Mouse (Mus musculus) forebrain, embryonic 14.5 days (tissue): ENCODE measurements at regions not wholly inside any gene's neighbourhood (a gene's known extent, or its start where the extent isn't known, plus 50 kb on each side); places are given as distances from the start of the nearest gene placed in this dataset.

ENCODE experiments used
- ATAC-seq: fragments of 200-750 bp; cut with Nextera tagmentation; 2 replicates; pipeline ENCODE4 v1.8.0; 2017; ENCODE audit warnings: mild to moderate bottlenecking, moderate library complexity
- DNase-seq: peaks from one replicate; pipeline ENCODE4 v3.0.0-alpha.2; 2015; ENCODE audit warnings: low spot score
- H3K27ac ChIP-seq: fragments of 300-500 bp; sonication (generic); 2 replicates; pipeline ENCODE4 v1.5.1; 2014; ENCODE audit warnings: low read depth, mild to moderate bottlenecking, control low read depth, low read length, moderate library complexity
- H3K27me3 ChIP-seq: fragments of 300-500 bp; sonication (generic); replicated peaks from 2 replicates; pipeline ENCODE4 v1.6.1; 2014; ENCODE audit warnings: low read length, control low read depth, mixed read lengths; ENCODE audit not compliant: control insufficient read depth, insufficient read depth
- H3K36me3 ChIP-seq: fragments of 300-500 bp; sonication (generic); 2 replicates; pipeline ENCODE4 v1.6.1; 2014; ENCODE audit warnings: low read length, control low read depth; ENCODE audit not compliant: control insufficient read depth, insufficient read depth
- H3K4me1 ChIP-seq: fragments of 300-500 bp; sonication (generic); 2 replicates; pipeline ENCODE4 v1.6.1; 2014; ENCODE audit warnings: antibody characterized with exemption, low read length, control low read depth; ENCODE audit not compliant: control insufficient read depth, insufficient read depth
- H3K4me2 ChIP-seq: fragments of 300-500 bp; sonication (generic); 2 replicates; pipeline ENCODE4 v1.6.1; 2014; ENCODE audit warnings: mild to moderate bottlenecking, control low read depth, low read length
- H3K4me3 ChIP-seq: fragments of 300-500 bp; sonication (generic); 2 replicates; pipeline ENCODE4 v1.5.1; 2014; ENCODE audit warnings: low read depth, low read length, control low read depth
- H3K9ac ChIP-seq: fragments of 300-500 bp; sonication (generic); 2 replicates; pipeline ENCODE4 v1.6.1; 2014; ENCODE audit warnings: mild to moderate bottlenecking, low read length, control low read depth, moderate library complexity
- H3K9me3 ChIP-seq: fragments of 300-500 bp; sonication (generic); replicated peaks from 2 replicates; pipeline ENCODE4 v1.6.1; 2016; ENCODE audit warnings: low read length, control low read depth, mixed read lengths; ENCODE audit not compliant: control insufficient read depth
- WGBS: fragments of 180-500 bp; shearing (Covaris S2); extraction: QIAGEN DNeasy Blood & Tissue Kit; methylation state at CpG from one replicate; pipeline ENCODE4 v1.1.7; 2014; 5-methylcytosine and 5-hydroxymethylcytosine counted together

GRCm38 (mm10) chr1:80874140-80874849 is 116.0 kb upstream of the Dock10 start:
- Histone ChIP-seq H3K9me3 (no peaks in the 10 kb centered on the region), H3K4me2 (no peak overlapping the region), H3K27me3 (no peaks in the 10 kb centered on the region), H3K4me1 (no peaks in the 10 kb centered on the region), H3K36me3 (no peaks in the 10 kb centered on the region), H3K4me3 (no peak overlapping the region), H3K9ac (no peak overlapping the region), H3K27ac (no peak overlapping the region)
- WGBS, result 89% methylated on average over 4 of the region's 4 CpGs
- DNase-seq, result no peak
- no peak for ATAC-seq

- 67% methylated on average over 2 of the region's 2 CpGs for WGBS
- no peak for DNase-seq
Observed at GRCm38 (mm10) chr1:80873596-80873995, 115.3 kb upstream of the Dock10 start.

GRCm38 (mm10) chr1:80868805-80869204 is 110.5 kb upstream of the Dock10 start:
- no peaks in the 10 kb centered on the region for H3K36me3 ChIP-seq
- DNase-seq (no peak), ATAC-seq (no peak)
- no peak overlapping the region for H3K4me3 ChIP-seq
- H3K4me1 ChIP-seq, result no peaks in the 10 kb centered on the region
- H3K9me3 ChIP-seq, result no peaks in the 10 kb centered on the region
- no peak overlapping the region for H3K4me2 ChIP-seq
- no peaks in the 10 kb centered on the region for H3K27me3 ChIP-seq
- H3K27ac ChIP-seq, result no peak overlapping the region
- no peak overlapping the region for H3K9ac ChIP-seq

More at GRCm38 (mm10) chr1:80873596-80873995, 115.3 kb upstream of the Dock10 start:
- Histone ChIP-seq H3K4me3 (no peak overlapping the region), H3K9me3 (no peaks in the 10 kb centered on the region), H3K4me1 (no peaks in the 10 kb centered on the region), H3K4me2 (no peak overlapping the region), H3K36me3 (no peaks in the 10 kb centered on the region), H3K27ac (no peak overlapping the region), H3K27me3 (no peaks in the 10 kb centered on the region), H3K9ac (no peak overlapping the region)
- ATAC-seq, result no peak

- H3K9me3 ChIP-seq, result no peaks in the 10 kb centered on the region
Observed at GRCm38 (mm10) chr1:80856981-80857380, 98.7 kb upstream of the Dock10 start.

GRCm38 (mm10) chr1:80854945-80855656 is 96.8 kb upstream of the Dock10 start:
- DNase-seq (no peak), ATAC-seq (no peak)
- WGBS, result 56% methylated on average over 2 of the region's 2 CpGs
- H3K9me3 ChIP-seq, result no peaks in the 10 kb centered on the region
- H3K4me2 ChIP-seq, result no peak overlapping the region
- H3K36me3 ChIP-seq, result no peaks in the 10 kb centered on the region
- H3K4me3 ChIP-seq, result no peak overlapping the region
- H3K4me1 ChIP-seq, result peaks cover 8% of the 10 kb centered on the region
- H3K9ac ChIP-seq, result no peak overlapping the region
- no peak overlapping the region for H3K27ac ChIP-seq
- H3K27me3 ChIP-seq, result no peaks in the 10 kb centered on the region

More at GRCm38 (mm10) chr1:80856981-80857380, 98.7 kb upstream of the Dock10 start:
- H3K4me3 ChIP-seq, result no peak overlapping the region
- H3K4me1 ChIP-seq, result peaks cover 8% of the 10 kb centered on the region
- H3K27me3 ChIP-seq, result no peaks in the 10 kb centered on the region
- 74% methylated on average over 2 of the region's 2 CpGs for WGBS
- H3K27ac ChIP-seq, result no peak overlapping the region
- ATAC-seq (no peak), DNase-seq (no peak)
- H3K4me2 ChIP-seq, result no peak overlapping the region
- H3K36me3 ChIP-seq, result no peaks in the 10 kb centered on the region
- no peak overlapping the region for H3K9ac ChIP-seq

GRCm38 (mm10) chr1:80854289-80854701 is 96.0 kb upstream of the Dock10 start:
- WGBS, result 20% methylated on average over 7 of the region's 7 CpGs
- H3K4me2 ChIP-seq, result peak overlapping the region; percentile 21; the same call in 1 of the 2 replicates

GRCm38 (mm10) chr1:80852761-80853160 is 94.4 kb upstream of the Dock10 start:
- peaks cover 8% of the 10 kb centered on the region for H3K4me1 ChIP-seq
- H3K36me3 ChIP-seq, result no peaks in the 10 kb centered on the region
- no peaks in the 10 kb centered on the region for H3K9me3 ChIP-seq
- no peak overlapping the region for H3K4me3 ChIP-seq
- H3K27ac ChIP-seq, result no peak overlapping the region
- H3K4me2 ChIP-seq, result no peak overlapping the region
- no peak overlapping the region for H3K9ac ChIP-seq
- peak; percentile 47 for DNase-seq
- no peaks in the 10 kb centered on the region for H3K27me3 ChIP-seq
- 39% methylated on average over 2 of the region's 2 CpGs for WGBS
- 0 out of 2 replicates have a peak, but pooled peaks have one; percentile 27 for ATAC-seq

More at GRCm38 (mm10) chr1:80854289-80854701, 96.0 kb upstream of the Dock10 start:
- ATAC-seq (peak; percentile 87), DNase-seq (peak; percentile 72)
- H3K27ac ChIP-seq, result no peak overlapping the region
- H3K27me3 ChIP-seq, result no peaks in the 10 kb centered on the region
- H3K9ac ChIP-seq, result no peak overlapping the region
- no peaks in the 10 kb centered on the region for H3K36me3 ChIP-seq
- peaks cover 8% of the 10 kb centered on the region for H3K4me1 ChIP-seq
- no peak overlapping the region for H3K4me3 ChIP-seq
- H3K9me3 ChIP-seq, result no peaks in the 10 kb centered on the region

GRCm38 (mm10) chr1:80830196-80830794 is 72.0 kb upstream of the Dock10 start:
- Histone ChIP-seq H3K27ac (no peak overlapping the region), H3K4me1 (no peaks in the 10 kb centered on the region), H3K4me2 (no peak overlapping the region), H3K4me3 (no peak overlapping the region), H3K36me3 (no peaks in the 10 kb centered on the region), H3K9ac (no peak overlapping the region), H3K9me3 (no peaks in the 10 kb centered on the region), H3K27me3 (no peaks in the 10 kb centered on the region)
- ATAC-seq (peak; percentile 54; the same call in 1 of the 2 replicates), DNase-seq (peak; percentile 77)

GRCm38 (mm10) chr1:80826383-80826782 is 68.1 kb upstream of the Dock10 start:
- 0 out of 2 replicates have a peak, but pooled peaks cover 3% of the 10 kb centered on the region for H3K4me1 ChIP-seq
- WGBS, result 79% methylated on average over 1 of the region's 1 CpGs
- ATAC-seq, result no peak

More at GRCm38 (mm10) chr1:80826383-80826782, 68.1 kb upstream of the Dock10 start:
- H3K36me3 ChIP-seq, result no peaks in the 10 kb centered on the region
- no peaks in the 10 kb centered on the region for H3K9me3 ChIP-seq
- DNase-seq, result no peak
- no peak overlapping the region for H3K4me3 ChIP-seq
- H3K4me2 ChIP-seq, result no peak overlapping the region
- H3K27me3 ChIP-seq, result no peaks in the 10 kb centered on the region
- no peak overlapping the region for H3K27ac ChIP-seq
- H3K9ac ChIP-seq, result no peak overlapping the region
